ENCODE assay signal across 25 mouse cellular contexts in the genomic region with DNA sequence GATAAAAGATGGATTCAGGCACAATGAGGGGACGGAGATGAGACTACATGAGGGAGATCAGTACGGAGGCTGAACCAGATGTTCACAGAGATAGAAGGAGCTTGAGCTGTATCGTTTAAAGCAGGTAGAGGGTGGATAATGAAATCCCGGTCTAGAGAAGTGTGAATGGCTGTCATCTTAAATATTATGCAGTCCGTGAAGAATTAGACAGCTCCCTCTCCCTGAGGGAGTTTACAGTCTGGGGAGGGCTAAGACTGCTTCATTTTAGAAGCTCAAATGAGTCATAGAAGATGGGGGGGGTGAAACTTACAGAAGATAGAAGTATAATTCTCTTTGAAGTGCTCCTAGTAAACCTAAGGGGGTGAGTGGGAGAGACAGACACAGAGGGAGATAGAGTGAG.
DNase-seq lines count a peak whose midpoint lies in the region; ATAC-seq and TF ChIP-seq lines count a peak whose summit lies in the region.
"Had no signal": no experiment of that assay in that cellular context is flagged by ENCODE, and none has a peak within 500 bp of the region (broad histone marks: within the 10 kb centered on the region; RNA-seq: fewer than 3 reads in every experiment).

No protein-coding gene starts in this region.

- TF ChIP-seq CTCF in left cerebral cortex, adult 2 months (IDR thresholded peaks at IDR 0.05) = no peak

- intact Hi-C loops in left cerebral cortex, postnatal 25 days (cut with DNase I) = no loop called here
- intact Hi-C loops in left cerebral cortex, adult 2 months (cut with DNase I) = no loop called here

- H3K4me3 ChIP-seq in left cerebral cortex, adult 2 months = no peak overlapping the region
- H3K4me3 ChIP-seq: erythroblast, embryonic 14.5 days; hindbrain, embryonic 10.5 days; layer of hippocampus, adult 2 months; limb, embryonic 10.5 days; limb, embryonic 15.5 days; liver, embryonic 13.5 days; neural tube, embryonic 13.5 days had no signal

- no peak for DNase-seq in frontal cortex, postnatal 14 days (ENCODE audit: low spot score in 2 of 2)
- peak; percentile 9 to 67 for DNase-seq in left cerebral cortex, postnatal 25 days (ENCODE audit: low spot score in 2 of 2)
- no peak for DNase-seq in left cerebral cortex, adult 2 months (ENCODE audit: extremely low spot score in 1 of 2, low spot score in 2 of 2)
- peak; percentile 7 to 17 for DNase-seq in right cerebral cortex, adult 2 months (ENCODE audit: low spot score in 2 of 2)
- no peak for DNase-seq in right cerebral cortex, postnatal 25 days
- no peak for DNase-seq in embryo, embryonic 10.5 days (ENCODE audit: low spot score)
- DNase-seq in lung, postnatal 4 days = no peak
- DNase-seq: adrenal gland, postnatal 14 days; cerebellum, adult 18-20 months; cerebellum, postnatal 10 days; gastrocnemius, postnatal 14 days; heart, postnatal 14 days; kidney, adult 2 months; kidney, postnatal 36 days; liver, embryonic 13.5 days; lung, adult 18-20 months had no signal

- peak; percentile 90 for ATAC-seq in frontal cortex, adult (ENCODE audit: low TSS enrichment)
- ATAC-seq: hindbrain, embryonic 16.5 days; lung, postnatal 0 days had no signal

- no peak overlapping the region for H3K27ac ChIP-seq in left cerebral cortex, adult 2 months
- H3K27ac ChIP-seq: hindbrain, embryonic 10.5 days; layer of hippocampus, adult 2 months; limb, embryonic 10.5 days; limb, embryonic 15.5 days; liver, embryonic 13.5 days; neural tube, embryonic 13.5 days had no signal

Comparison
In these comparisons a context has a peak if more than half of its experiments do, and no peak if none do; other contexts are left out.
1. DNase-seq: peak in left cerebral cortex, postnatal 25 days (2 of 2) and right cerebral cortex, adult 2 months (2 of 2); none in frontal cortex, postnatal 14 days (0 of 2), left cerebral cortex, adult 2 months (0 of 2), right cerebral cortex, postnatal 25 days (single experiment), embryo, embryonic 10.5 days (single experiment) and lung, postnatal 4 days (0 of 2).